Mouse (Mus musculus): ENCODE measurements at regions not wholly inside any gene's neighbourhood (a gene's known extent, or its start where the extent isn't known, plus 50 kb on each side); places are given as distances from the start of the nearest gene placed in this dataset.

DNA sequence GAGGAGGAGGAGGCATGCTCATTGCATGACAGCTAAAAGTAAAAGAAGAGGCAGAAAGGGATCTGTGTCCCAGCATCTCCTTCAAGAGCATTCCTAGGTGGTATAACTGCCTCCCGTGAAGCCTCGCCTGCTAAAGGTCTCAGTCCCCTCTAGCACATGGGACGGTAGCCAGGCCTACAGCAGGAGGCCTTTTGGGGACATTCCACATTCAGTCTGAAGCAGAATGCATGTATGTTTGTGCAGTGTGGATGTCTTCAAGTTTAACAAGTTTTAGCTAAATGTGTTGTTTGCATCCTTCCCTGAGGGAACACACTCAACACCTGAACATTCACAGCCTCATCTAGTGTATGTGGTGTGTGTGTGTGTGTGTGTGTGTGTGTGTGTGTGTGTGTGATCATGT lies 64.8 kb upstream of the Gm11983 start:
- no peak for TF ChIP-seq CTCF (IDR thresholded peaks at IDR 0.05; ENCODE audit: low read depth, low read length)
- TF ChIP-seq POLR2A (IDR thresholded peaks at IDR 0.05; ENCODE audit: insufficient read depth, low read length), result no peak
- TF ChIP-seq EP300 (IDR thresholded peaks at IDR 0.05; ENCODE audit: insufficient read depth, low read depth, low read length), result no peak

Data from ES-Bruce4 (cell line).